20 mouse cellular contexts compared by ENCODE assay signal in genomic region chr2:168073722-168074121, GRCm38 (mm10). TPM values are rescaled to one million over a fixed set of nuclear protein-coding genes. Genes with fewer than 3 reads are reported as not detected.
DNase-seq lines count a peak whose midpoint lies in the region; ATAC-seq and TF ChIP-seq lines count a peak whose summit lies in the region.
"Had no signal": no experiment of that assay in that cellular context is flagged by ENCODE, and none has a peak within 500 bp of the region (broad histone marks: within the 10 kb centered on the region; RNA-seq: fewer than 3 reads in every experiment).

No protein-coding gene starts in this region.

- no peak overlapping the region for H3K4me3 ChIP-seq in heart, embryonic 13.5 days
- no peak overlapping the region for H3K4me3 ChIP-seq in kidney, embryonic 14.5 days (ENCODE audit: low read length)
- no peak overlapping the region for H3K4me3 ChIP-seq in embryonic fibroblast, embryonic 13.5 days (ENCODE audit: insufficient read depth, low read length)
- no peak overlapping the region for H3K4me3 ChIP-seq in kidney, postnatal 0 days (replicated peaks; ENCODE audit: low read depth, low read length)
- H3K4me3 ChIP-seq in layer of hippocampus, adult 2 months, result no peak overlapping the region
- H3K4me3 ChIP-seq: embryonic facial prominence, embryonic 13.5 days; gastrocnemius, adult 2 months; heart, embryonic 15.5 days; hindbrain, embryonic 10.5 days; hindbrain, embryonic 15.5 days had no signal

- no peak for ATAC-seq in heart, embryonic 13.5 days (ENCODE audit: extremely low read depth, insufficient number of reproducible peaks, low FRiP score, low TSS enrichment)
- peak; percentile 28; the same call in 1 of the 2 replicates for ATAC-seq in kidney, embryonic 14.5 days (ENCODE audit: low FRiP score, low TSS enrichment)
- no peak; the same call in 1 of the 2 replicates for ATAC-seq in kidney, postnatal 0 days (replicated peaks; ENCODE audit: low FRiP score, low read depth)
- ATAC-seq: forebrain, embryonic 14.5 days had no signal

- H3K9me3 ChIP-seq in heart, embryonic 13.5 days, result no peaks in the 10 kb centered on the region
- no peaks in the 10 kb centered on the region for H3K9me3 ChIP-seq in kidney, embryonic 14.5 days (ENCODE audit: control insufficient read depth, low read length)
- no peaks in the 10 kb centered on the region for H3K9me3 ChIP-seq in kidney, postnatal 0 days (replicated peaks; ENCODE audit: low read length)
- H3K9me3 ChIP-seq: embryonic facial prominence, embryonic 13.5 days; heart, embryonic 15.5 days; hindbrain, embryonic 10.5 days; hindbrain, embryonic 15.5 days had no signal

- H3K4me1 ChIP-seq in heart, embryonic 13.5 days, result peaks cover 37% of the 10 kb centered on the region
- peaks cover 35% of the 10 kb centered on the region for H3K4me1 ChIP-seq in kidney, embryonic 14.5 days (ENCODE audit: control insufficient read depth, insufficient read depth, low read length)
- peaks cover 12% of the 10 kb centered on the region; the same call in 1 of the 2 replicates for H3K4me1 ChIP-seq in embryonic fibroblast, embryonic 13.5 days (ENCODE audit: control insufficient read depth, insufficient read depth, low read length)
- H3K4me1 ChIP-seq in kidney, postnatal 0 days (replicated peaks; ENCODE audit: insufficient read depth, low read length), result peaks cover 25% of the 10 kb centered on the region

- H3K36me3 ChIP-seq in heart, embryonic 13.5 days, result no peaks in the 10 kb centered on the region
- no peaks in the 10 kb centered on the region for H3K36me3 ChIP-seq in kidney, embryonic 14.5 days (ENCODE audit: control insufficient read depth, insufficient read depth, low read length)
- H3K36me3 ChIP-seq in kidney, postnatal 0 days (ENCODE audit: insufficient read depth, low read length), result no peaks in the 10 kb centered on the region
- H3K36me3 ChIP-seq: embryonic facial prominence, embryonic 13.5 days; heart, embryonic 15.5 days; hindbrain, embryonic 10.5 days; hindbrain, embryonic 15.5 days had no signal

- no peak for TF ChIP-seq POLR2A in embryonic fibroblast, embryonic 13.5 days (IDR thresholded peaks at IDR 0.05; ENCODE audit: low read depth, low read length)

- DNase-seq in heart, adult 11 months, result no peak
- DNase-seq in kidney, postnatal 10 days, result no peak
- no peak for DNase-seq in kidney, postnatal 0 days (ENCODE audit: low spot score)
- no peak for DNase-seq in layer of hippocampus, adult 2 months (ENCODE audit: low spot score in 2 of 2)
- DNase-seq: adrenal gland, adult 2 months; adrenal gland, postnatal 25 days; cerebellum, adult 18-20 months; cerebellum, adult 9-11 months; cerebellum, postnatal 36 days; gastrocnemius, adult 2 months; gastrocnemius, postnatal 25 days had no signal

- H3K27me3 ChIP-seq in heart, embryonic 13.5 days (replicated peaks), result peaks cover 9% of the 10 kb centered on the region; the same call in 1 of the 2 replicates
- no peaks in the 10 kb centered on the region for H3K27me3 ChIP-seq in kidney, embryonic 14.5 days (ENCODE audit: control insufficient read depth, insufficient read depth, low read length)
- H3K27me3 ChIP-seq in kidney, postnatal 0 days (ENCODE audit: insufficient read depth, low read length), result no peaks in the 10 kb centered on the region
- H3K27me3 ChIP-seq: hindbrain, embryonic 15.5 days; Patski had no signal

- peak overlapping the region; percentile 37; the same call in 1 of the 2 replicates for H3K9ac ChIP-seq in heart, embryonic 13.5 days
- no peak overlapping the region for H3K9ac ChIP-seq in kidney, embryonic 14.5 days (ENCODE audit: low read depth, low read length)
- no peak overlapping the region for H3K9ac ChIP-seq in kidney, postnatal 0 days (ENCODE audit: low read depth, low read length)
- H3K9ac ChIP-seq: embryonic facial prominence, embryonic 13.5 days; hindbrain, embryonic 15.5 days had no signal

- peak overlapping the region; percentile 87; the same call in 1 of the 2 replicates for H3K27ac ChIP-seq in heart, embryonic 13.5 days (replicated peaks)
- no peak overlapping the region; the same call in 1 of the 2 replicates for H3K27ac ChIP-seq in kidney, embryonic 14.5 days (ENCODE audit: low read depth, low read length)
- peak overlapping the region; percentile 74; the same call in 1 of the 2 replicates for H3K27ac ChIP-seq in embryonic fibroblast, embryonic 13.5 days (ENCODE audit: insufficient read depth, low read length)
- H3K27ac ChIP-seq in kidney, postnatal 0 days, result peak overlapping the region; percentile 85
- H3K27ac ChIP-seq in layer of hippocampus, adult 2 months, result no peak overlapping the region

- no peak for TF ChIP-seq CTCF in embryonic fibroblast, embryonic 13.5 days (IDR thresholded peaks at IDR 0.05; ENCODE audit: borderline replicate concordance, insufficient read depth, low read length)
- TF ChIP-seq CTCF in kidney, postnatal 0 days (IDR thresholded peaks at IDR 0.05; ENCODE audit: low read depth), result no peak
- no peak for TF ChIP-seq CTCF in layer of hippocampus, adult 2 months (conservative IDR thresholded peaks at IDR 0.05)

- WGBS in heart, embryonic 13.5 days, result 65% methylated on average over 5 of the region's 5 CpGs
- WGBS in kidney, embryonic 14.5 days, result 38% methylated on average over 5 of the region's 5 CpGs
- WGBS in kidney, postnatal 0 days, result 26% methylated on average over 5 of the region's 5 CpGs

- no peak overlapping the region for H3K4me2 ChIP-seq in heart, embryonic 13.5 days
- no peak overlapping the region for H3K4me2 ChIP-seq in kidney, embryonic 14.5 days (replicated peaks; ENCODE audit: low read depth, low read length)
- no peak overlapping the region for H3K4me2 ChIP-seq in kidney, postnatal 0 days (ENCODE audit: low read length)
- H3K4me2 ChIP-seq: hindbrain, embryonic 15.5 days had no signal

RNA-seq across cellular contexts. Expression of gene Pard6b, which starts 7.1 kb away (rescaled TPM):
- 7.3 and 7.8 TPM in 2 replicates for polyA plus RNA-seq in heart, embryonic 13.5 days (2015; fragmentation: Nextera tagmentation; extraction: Ambion mirVana)
- 9.7 and 22.0 TPM in 2 replicates for polyA plus RNA-seq in kidney, embryonic 14.5 days (2014; fragmentation: Nextera tagmentation; extraction: Ambion mirVana)
- polyA plus RNA-seq in embryonic fibroblast, embryonic 13.5 days (2011; ENCODE audit: insufficient read length, low read depth, missing spikeins), result 1.6 and 2.6 TPM in 2 replicates
- 28.6 and 29.6 TPM in 2 replicates for polyA plus RNA-seq in kidney, postnatal 0 days (2015; fragmentation: Nextera tagmentation; extraction: Ambion mirVana)
- total RNA-seq in layer of hippocampus, adult 2 months (2021), result 1 to 10 TPM; 3.6 to 4.3 TPM

Comparison
In these comparisons a context has a peak if more than half of its experiments do, and no peak if none do; other contexts are left out.
1. H3K27ac ChIP-seq: peak in heart, embryonic 13.5 days (single experiment), embryonic fibroblast, embryonic 13.5 days (single experiment) and kidney, postnatal 0 days (single experiment); none in kidney, embryonic 14.5 days (single experiment) and layer of hippocampus, adult 2 months (single experiment).